Mouse (Mus musculus) MEL (cell line): ENCODE results near the gene Krtap5-3. TPM values are rescaled to one million over a fixed set of nuclear protein-coding genes. Genes with fewer than 3 reads are reported as not detected.
"Not testable (repeated sequence)": the region's sequence is repeated elsewhere in the genome, so short reads cannot be mapped to it uniquely, and the experiment has no call there.

Experiments
- DNase-seq: peaks from one replicate; pipeline ENCODE4 v3.0.0; 2011; ENCODE audit warnings: low read depth, low spot score
- H3K27ac ChIP-seq: 2 replicates; pipeline ENCODE4 v1.5.1; 2012; ENCODE audit warnings: low read depth, mild to moderate bottlenecking, control low read depth, low read length, moderate library complexity; ENCODE audit not compliant: control insufficient read depth
- H3K27me3 ChIP-seq, 2 experiments: fragments of 150-350 bp in 1 of 2; sonication (generic) in 1 of 2; 2 replicates each; pipeline ENCODE4 v1.6.1; 2012; ENCODE audit warnings: low read length in 2 of 2, mild to moderate bottlenecking in 2 of 2, improper control_type of control experiment in 1 of 2, moderate library complexity in 1 of 2; ENCODE audit not compliant: insufficient read depth in 2 of 2, control insufficient read depth in 1 of 2
- H3K36me3 ChIP-seq, 2 experiments: 2 replicates each; pipeline ENCODE4 v1.6.1; 2012 to 2014; ENCODE audit warnings: low read length in 2 of 2, improper control_type of control experiment in 1 of 2, inconsistent platforms in 1 of 2, mild to moderate bottlenecking in 1 of 2; ENCODE audit not compliant: insufficient read depth in 2 of 2, control insufficient read depth in 1 of 2
- H3K4me1 ChIP-seq, 2 experiments: fragments of 150-350 bp in 1 of 2; sonication (generic) in 1 of 2; 2 replicates each; pipeline ENCODE4 v1.6.1; 2012; ENCODE audit warnings: low read length in 2 of 2, improper control_type of control experiment in 1 of 2, mild to moderate bottlenecking in 1 of 2; ENCODE audit not compliant: insufficient read depth in 2 of 2, control insufficient read depth in 1 of 2
- H3K4me3 ChIP-seq, 2 experiments: fragments of 150-350 bp in 1 of 2; sonication (generic) in 1 of 2; 2 replicates each; pipeline ENCODE4 v1.5.1; 2012; ENCODE audit warnings: low read depth in 2 of 2, low read length in 2 of 2, mild to moderate bottlenecking in 2 of 2, moderate library complexity in 2 of 2, control low read depth in 1 of 2, improper control_type of control experiment in 1 of 2; ENCODE audit not compliant: control insufficient read depth in 1 of 2, insufficient read depth in 1 of 2
- H3K79me2 ChIP-seq: 2 replicates; pipeline ENCODE4 v1.6.1; 2012; ENCODE audit warnings: mild to moderate bottlenecking, low read length, moderate library complexity; ENCODE audit not compliant: control insufficient read depth, poor library complexity, insufficient read depth
- H3K9ac ChIP-seq: 2 replicates; pipeline ENCODE4 v1.6.1; 2012; ENCODE audit warnings: low read depth, mild to moderate bottlenecking, control low read depth, low read length, moderate library complexity; ENCODE audit not compliant: control insufficient read depth, poor library complexity, severe bottlenecking
- H3K9me3 ChIP-seq: fragments of 150-350 bp; sonication (generic); replicated peaks from 2 replicates; pipeline ENCODE4 v1.6.1; 2012; ENCODE audit warnings: mild to moderate bottlenecking, low read length, improper control_type of control experiment, moderate library complexity; ENCODE audit not compliant: insufficient read depth
- BHLHE40 ChIP-seq: IDR thresholded peaks from 2 replicates; pipeline ENCODE4 v1.6.1; 2012; ENCODE audit warnings: low read depth, mild to moderate bottlenecking, inconsistent platforms, low read length, improper control_type of control experiment, borderline replicate concordance
- CHD1 ChIP-seq: IDR thresholded peaks from 2 replicates; pipeline ENCODE4 v1.6.1; 2012; ENCODE audit warnings: low read depth, mild to moderate bottlenecking, inconsistent platforms, low read length, improper control_type of control experiment
- CTCF ChIP-seq, 3 experiments: IDR thresholded peaks in 2 of 3; conservative IDR thresholded peaks in 1 of 3; 2 replicates each; pipeline ENCODE4 v1.5.1; 2011 to 2012; ENCODE audit warnings: low read length in 3 of 3, low read depth in 2 of 3, mild to moderate bottlenecking in 2 of 3, improper control_type of control experiment in 1 of 3, inconsistent platforms in 1 of 3, mixed read lengths in 1 of 3, moderate library complexity in 1 of 3; ENCODE audit not compliant: control insufficient read depth in 1 of 3, insufficient read depth in 1 of 3, poor library complexity in 1 of 3, severe bottlenecking in 1 of 3
- ELF1 ChIP-seq: IDR thresholded peaks from 2 replicates; pipeline ENCODE4 v1.6.1; 2014; ENCODE audit warnings: low read depth, mild to moderate bottlenecking, inconsistent platforms, low read length, improper control_type of control experiment, moderate library complexity
- GATA1 ChIP-seq: IDR thresholded peaks from 2 replicates; pipeline ENCODE4 v1.6.1; 2011; ENCODE audit warnings: low read depth, low read length, improper control_type of control experiment
- HCFC1 ChIP-seq: IDR thresholded peaks from 2 replicates; pipeline ENCODE4 v1.6.1; 2012; ENCODE audit warnings: low read depth, mild to moderate bottlenecking, inconsistent platforms, low read length, improper control_type of control experiment, moderate library complexity
- MAFK ChIP-seq: IDR thresholded peaks from 2 replicates; pipeline ENCODE4 v1.6.1; 2011; ENCODE audit warnings: low read depth, mild to moderate bottlenecking, low read length, improper control_type of control experiment, borderline replicate concordance
- MAX ChIP-seq: IDR thresholded peaks from 2 replicates; pipeline ENCODE4 v1.6.1; 2011; ENCODE audit warnings: low read length, improper control_type of control experiment
- MYC ChIP-seq: IDR thresholded peaks from 2 replicates; pipeline ENCODE4 v1.6.1; 2011; ENCODE audit warnings: low read depth, mild to moderate bottlenecking, low read length, improper control_type of control experiment, moderate library complexity
- NELFE ChIP-seq: IDR thresholded peaks from 2 replicates; pipeline ENCODE4 v1.6.1; 2011; ENCODE audit warnings: low read depth, low read length, improper control_type of control experiment
- POLR2AphosphoS2 ChIP-seq: IDR thresholded peaks from 2 replicates; pipeline ENCODE4 v1.6.1; 2011; ENCODE audit warnings: low read length, improper control_type of control experiment
- POLR2AphosphoS5 ChIP-seq: IDR thresholded peaks from 2 replicates; pipeline ENCODE4 v1.6.1; 2012; ENCODE audit warnings: low read depth, borderline replicate concordance, mild to moderate bottlenecking, inconsistent platforms, low read length, moderate library complexity, mixed read lengths
- RAD21 ChIP-seq: IDR thresholded peaks from 2 replicates; pipeline ENCODE4 v1.6.1; 2011; ENCODE audit warnings: mild to moderate bottlenecking, low read depth, low read length, improper control_type of control experiment
- SMC3 ChIP-seq: IDR thresholded peaks from 2 replicates; pipeline ENCODE4 v1.6.1; 2011; ENCODE audit warnings: low read depth, low read length, improper control_type of control experiment
- TBP ChIP-seq: IDR thresholded peaks from 2 replicates; pipeline ENCODE4 v1.8.0; 2011; ENCODE audit warnings: low read depth, low read length, improper control_type of control experiment
- UBTF ChIP-seq: IDR thresholded peaks from 2 replicates; pipeline ENCODE4 v1.6.1; 2012; ENCODE audit warnings: low read depth, mild to moderate bottlenecking, inconsistent platforms, low read length, improper control_type of control experiment, moderate library complexity, borderline replicate concordance; ENCODE audit not compliant: insufficient read depth
- USF2 ChIP-seq, 2 experiments: IDR thresholded peaks; 2 replicates each; pipeline ENCODE4 v1.6.1; 2011 to 2012; ENCODE audit warnings: improper control_type of control experiment in 2 of 2, low read length in 2 of 2, borderline replicate concordance in 1 of 2, inconsistent platforms in 1 of 2, low read depth in 1 of 2, mild to moderate bottlenecking in 1 of 2; ENCODE audit not compliant: insufficient read depth in 1 of 2
- ZC3H11A ChIP-seq: IDR thresholded peaks from 2 replicates; pipeline ENCODE4 v1.6.1; 2012; ENCODE audit warnings: low read depth, mild to moderate bottlenecking, inconsistent platforms, low read length, improper control_type of control experiment
- ZKSCAN1 ChIP-seq: IDR thresholded peaks from 2 replicates; pipeline ENCODE4 v1.6.1; 2012; ENCODE audit warnings: low read depth, mild to moderate bottlenecking, inconsistent platforms, low read length, improper control_type of control experiment, moderate library complexity
- ZMIZ1 ChIP-seq: IDR thresholded peaks from 2 replicates; pipeline ENCODE4 v1.6.1; 2012; ENCODE audit warnings: low read depth, mild to moderate bottlenecking, inconsistent platforms, low read length, improper control_type of control experiment, moderate library complexity
- ZNF384 ChIP-seq: IDR thresholded peaks from 2 replicates; pipeline ENCODE4 v1.6.1; 2012; ENCODE audit warnings: low read depth, mild to moderate bottlenecking, inconsistent platforms, low read length, improper control_type of control experiment
- polyA plus RNA-seq, 2 experiments: library from polyadenylated mRNA; stranded (reverse) in 1 of 2; unstranded in 1 of 2; fragments of >175 nt in 1 of 2; fragments of >200 nt in 1 of 2; gene quantifications; 2 replicates each; pipeline versions ENCODE4 v1.2.1 to v1.2.4; 2012; ENCODE audit warnings: low replicate concordance in 2 of 2, low read depth in 1 of 2; ENCODE audit not compliant: insufficient read length in 2 of 2, insufficient read depth in 1 of 2, missing spikeins in 1 of 2
- total RNA-seq: library from RNA; depleted of rRNA; stranded (reverse); fragments of 300-350 nt; gene quantifications from 2 replicates; pipeline ENCODE4 v1.2.3, GENCODE M21; 2012

The Krtap5-3 gene
- total and polyA plus RNA-seq, 3 experiments, result not detected

DNA sequence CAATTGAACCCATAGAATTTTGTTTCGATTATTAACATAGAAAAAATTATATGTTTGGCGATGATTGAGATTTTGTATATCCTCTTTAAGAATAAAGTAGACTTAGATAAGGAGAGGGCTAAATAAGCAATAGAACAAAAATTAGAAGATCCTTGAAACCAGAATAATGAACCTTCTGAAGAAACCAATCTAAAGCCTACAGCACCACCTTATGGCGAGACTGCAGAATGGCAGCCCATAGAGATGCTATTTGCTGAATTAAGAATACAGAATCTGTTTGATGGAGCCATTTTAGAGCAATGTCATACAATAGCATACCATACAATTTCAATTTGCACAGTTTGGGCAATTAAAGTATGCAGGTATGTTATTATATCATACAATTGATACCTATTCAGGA, 31.3 kb upstream of the Krtap5-3 start:
- Histone ChIP-seq H3K27ac (no peak overlapping the region), H3K9ac (no peak overlapping the region), H3K4me1 (no peaks in the 10 kb centered on the region), H3K9me3 (no peaks in the 10 kb centered on the region), H3K79me2 (no peaks in the 10 kb centered on the region), H3K27me3 (peaks cover 2 to 5% of the 10 kb centered on the region in 2 experiments), H3K36me3 (no peaks in the 10 kb centered on the region), H3K4me3 (no peak overlapping the region)
- no peak for TF ChIP-seq NELFE
- TF ChIP-seq SMC3, result peak; percentile 64
- peak; percentile 87 for TF ChIP-seq RAD21
- no peak for TF ChIP-seq ELF1
- TF ChIP-seq ZC3H11A, result peak; percentile 53; the same call in 1 of the 2 replicates
- peak; percentile 53 to 83 (median 78) for TF ChIP-seq CTCF (IDR thresholded peaks at IDR 0.05 in 2 of 3, conservative IDR thresholded peaks at IDR 0.05 in 1 of 3; ENCODE audit: control insufficient read depth in 1 of 3, insufficient read depth in 1 of 3, low read depth in 2 of 3, low read length in 3 of 3, poor library complexity in 1 of 3, severe bottlenecking in 1 of 3)
- DNase-seq, result peak; percentile 55

DNA sequence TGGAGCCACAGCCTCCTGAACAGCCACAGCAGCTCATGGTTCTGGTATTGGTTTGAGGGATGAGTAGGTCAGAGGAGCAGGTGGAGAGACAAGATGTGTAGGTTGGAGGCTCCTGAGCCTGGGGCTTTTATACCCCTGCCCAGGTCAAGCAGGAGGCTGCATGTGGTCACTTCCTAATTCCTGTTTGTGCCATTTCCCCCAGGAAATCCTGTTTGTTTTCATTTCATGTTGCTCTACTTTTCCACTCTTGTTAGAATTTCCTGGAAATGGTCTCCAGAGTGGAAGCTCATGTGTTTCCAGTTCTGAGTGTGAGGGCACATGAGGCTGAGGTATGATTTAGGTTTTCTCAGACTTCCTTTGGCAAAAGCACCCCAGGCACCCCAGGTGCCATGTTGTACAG, 25.3 kb upstream of the Krtap5-3 start, which contains the start of gene Krtap5-2:
Gene Krtap5-2 (minus strand): TSS at position 101 of the 400 bp plus-strand sequence.
- not testable (repeated sequence) for H3K4me3 ChIP-seq, H3K4me1 ChIP-seq, H3K9ac ChIP-seq, H3K9me3 ChIP-seq, H3K36me3 ChIP-seq, H3K79me2 ChIP-seq, DNase-seq, H3K27ac ChIP-seq, H3K27me3 ChIP-seq

DNA sequence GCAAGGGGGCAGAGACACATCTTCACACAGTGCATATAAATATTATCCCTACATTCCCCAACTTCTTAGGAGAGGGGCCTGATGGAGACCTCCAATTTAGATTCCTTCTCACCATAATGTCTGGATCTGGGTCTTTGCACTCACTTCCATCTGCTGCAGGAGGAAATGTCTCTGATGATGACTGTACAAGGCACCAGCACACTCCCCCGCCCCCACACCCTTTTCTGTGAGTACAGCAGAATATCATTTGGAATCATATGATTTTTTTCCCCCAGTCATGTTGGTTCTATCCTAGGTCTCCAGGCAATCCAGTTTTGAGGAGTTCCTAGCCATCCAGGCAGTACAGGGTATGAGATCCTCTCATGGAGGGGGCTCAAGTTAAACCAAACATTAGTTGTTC, 22.5 kb upstream of the Krtap5-3 start:
- Histone ChIP-seq H3K4me1 (no peaks in the 10 kb centered on the region), H3K9ac (no peak overlapping the region), H3K79me2 (no peaks in the 10 kb centered on the region), H3K27me3 (no peaks in the 10 kb centered on the region; a peak in 1 of 4 replicates), H3K27ac (no peak overlapping the region), H3K36me3 (no peaks in the 10 kb centered on the region), H3K4me3 (no peak overlapping the region), H3K9me3 (no peaks in the 10 kb centered on the region)
- DNase-seq, result no peak
- TF ChIP-seq GATA1, result no peak

DNA sequence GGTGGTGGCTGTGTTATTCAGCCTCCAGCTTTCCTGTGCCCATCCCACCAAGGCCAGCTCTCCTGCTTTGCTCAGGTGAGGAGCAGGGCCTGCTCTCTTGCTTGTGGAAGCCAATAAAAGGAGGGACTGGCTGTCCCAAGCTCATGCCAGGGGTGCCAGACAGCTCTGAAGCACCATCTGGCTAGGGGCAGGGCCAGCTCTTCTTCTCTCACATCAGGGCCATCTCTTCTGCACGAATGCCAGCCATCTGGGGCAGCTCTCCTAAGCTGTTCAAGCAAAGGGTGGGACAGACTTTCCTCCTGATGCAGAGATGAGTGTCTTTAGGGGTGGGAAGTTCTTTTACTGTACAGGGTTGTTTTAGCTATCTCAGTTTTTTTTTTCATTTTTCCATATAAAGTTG, 20.1 kb upstream of the Krtap5-3 start:
- no peaks in the 10 kb centered on the region for H3K79me2 ChIP-seq
- no peak overlapping the region for H3K27ac ChIP-seq
- peaks cover 0 to 2% of the 10 kb centered on the region in 2 experiments; a peak in 1 of 4 replicates for H3K27me3 ChIP-seq
- no peaks in the 10 kb centered on the region for H3K4me1 ChIP-seq
- no peak overlapping the region for H3K9ac ChIP-seq
- H3K36me3 ChIP-seq, result no peaks in the 10 kb centered on the region
- DNase-seq, result no peak
- H3K4me3 ChIP-seq, result no peak overlapping the region
- no peaks in the 10 kb centered on the region for H3K9me3 ChIP-seq
- TF ChIP-seq CHD1, result no peak
- TF ChIP-seq ZMIZ1, result no peak
- TF ChIP-seq SMC3, result no peak
- TF ChIP-seq BHLHE40, result no peak
- TF ChIP-seq MAX, result no peak
- TF ChIP-seq ZNF384, result no peak
- TF ChIP-seq USF2 (IDR thresholded peaks at IDR 0.05; ENCODE audit: borderline replicate concordance in 1 of 2, insufficient read depth in 1 of 2, low read depth in 1 of 2, low read length in 2 of 2), result no peak
- no peak for TF ChIP-seq ZKSCAN1
- no peak for TF ChIP-seq MYC
- TF ChIP-seq MAFK, result no peak
- TF ChIP-seq HCFC1, result no peak
- no peak for TF ChIP-seq POLR2AphosphoS2
- TF ChIP-seq TBP, result no peak
- TF ChIP-seq POLR2AphosphoS5, result no peak
- no peak for TF ChIP-seq UBTF
